Mouse (Mus musculus) hindlimb bud, embryonic 11.5 days (tissue): ENCODE measurements around the gene Zbtb38.

ENCODE experiments used
- DNase-seq: peaks from one replicate; pipeline ENCODE4 v3.0.0-alpha.2; 2012; ENCODE audit warnings: low read depth, low spot score; ENCODE audit errors: extremely low spot score

Gene Zbtb38

GRCm38 (mm10) chr9:96715171-96715570 lies 37.5 kb downstream of the Zbtb38 start:
- DNase-seq, result no peak

GRCm38 (mm10) chr9:96713472-96714390 lies 38.9 kb downstream of the Zbtb38 start:
- DNase-seq, result no peak

GRCm38 (mm10) chr9:96712758-96713471 lies 39.7 kb downstream of the Zbtb38 start:
- no peak for DNase-seq

GRCm38 (mm10) chr9:96712045-96712444 lies 40.6 kb downstream of the Zbtb38 start:
- DNase-seq, result no peak

- no peak for DNase-seq
These were observed 42.2 kb downstream of the Zbtb38 start for GRCm38 (mm10) chr9:96710241-96710946.

- DNase-seq, result no peak
These were observed 43.7 kb downstream of the Zbtb38 start for GRCm38 (mm10) chr9:96708905-96709304.

- no peak for DNase-seq
These were observed 44.7 kb downstream of the Zbtb38 start for GRCm38 (mm10) chr9:96707964-96708363.

GRCm38 (mm10) chr9:96705576-96706285 lies 46.9 kb downstream of the Zbtb38 start:
- DNase-seq, result no peak

- DNase-seq, result no peak
These were observed 47.7 kb downstream of the Zbtb38 start for GRCm38 (mm10) chr9:96704935-96705334.

GRCm38 (mm10) chr9:96701891-96702290 lies 50.7 kb downstream of the Zbtb38 start:
- no peak for DNase-seq

- DNase-seq, result no peak
These were observed 53.2 kb downstream of the Zbtb38 start for GRCm38 (mm10) chr9:96699276-96700035.

GRCm38 (mm10) chr9:96696788-96697492 lies 55.7 kb downstream of the Zbtb38 start:
- DNase-seq, result no peak

GRCm38 (mm10) chr9:96696141-96696561 lies 56.5 kb downstream of the Zbtb38 start:
- DNase-seq, result no peak

GRCm38 (mm10) chr9:96690461-96690863 lies 62.2 kb downstream of the Zbtb38 start:
- DNase-seq, result no peak

GRCm38 (mm10) chr9:96689076-96689475 lies 63.6 kb downstream of the Zbtb38 start:
- DNase-seq, result no peak

GRCm38 (mm10) chr9:96688194-96688875 lies 64.3 kb downstream of the Zbtb38 start:
- no peak for DNase-seq

- no peak for DNase-seq
These were observed 64.9 kb downstream of the Zbtb38 start for GRCm38 (mm10) chr9:96687591-96688186.

GRCm38 (mm10) chr9:96685600-96686084 lies 67.0 kb downstream of the Zbtb38 start:
- DNase-seq, result no peak
